9 mouse cellular contexts compared by ENCODE assay signal in genomic region chr1:21460941-21461689, GRCm38 (mm10).
A peak's percentile ranks its signal among the peaks of the same experiment; 100 is the strongest.
DNase-seq lines count a peak whose midpoint lies in the region; ATAC-seq lines count a peak whose summit lies in the region.
"Had no signal": no experiment of that assay in that cellular context is flagged by ENCODE, and none has a peak within 500 bp of the region (broad histone marks: within the 10 kb centered on the region; RNA-seq: fewer than 3 reads in every experiment).

No protein-coding gene starts in this region.

- DNase-seq in R1 (ENCODE audit: low read depth, low spot score) (peak; percentile 59), adipocyte (ENCODE audit: low spot score) (no peak)
- peak; percentile 15 for DNase-seq in cerebellum, adult 11-12 months
- DNase-seq in left cerebral cortex, adult 9 months (ENCODE audit: low spot score in 2 of 2) = peak; percentile 22 to 54
- peak; percentile 94 for DNase-seq in midbrain, embryonic 11.5 days (ENCODE audit: low spot score, missing footprints)
- peak; percentile 3 for DNase-seq in spleen, adult 12 weeks (ENCODE audit: low spot score)

- H3K4me1 ChIP-seq in forebrain, embryonic 16.5 days (replicated peaks; ENCODE audit: control insufficient read depth, insufficient read depth, low read length) = peaks cover 4% of the 10 kb centered on the region; the same call in 1 of the 2 replicates
- H3K4me1 ChIP-seq in hindbrain, embryonic 16.5 days (ENCODE audit: control insufficient read depth, insufficient read depth, low read depth, low read length) = no peaks in the 10 kb centered on the region
- no peaks in the 10 kb centered on the region for H3K4me1 ChIP-seq in midbrain, embryonic 11.5 days (ENCODE audit: control insufficient read depth, insufficient read depth, low read length)

- 42% methylated on average over 18 of the region's 18 CpGs for WGBS in forebrain, embryonic 16.5 days
- 48% methylated on average over 18 of the region's 18 CpGs for WGBS in hindbrain, embryonic 16.5 days
- 53% methylated on average over 18 of the region's 18 CpGs for whole genome bisulfite sequencing in midbrain, embryonic 11.5 days

- peak overlapping the region; percentile 39 for H3K4me2 ChIP-seq in forebrain, embryonic 16.5 days (ENCODE audit: low read length)
- H3K4me2 ChIP-seq in hindbrain, embryonic 16.5 days (ENCODE audit: low read length) = peak overlapping the region; percentile 46
- no peak overlapping the region for H3K4me2 ChIP-seq in midbrain, embryonic 11.5 days

- H3K9ac ChIP-seq in forebrain, embryonic 16.5 days (replicated peaks; ENCODE audit: low read depth, low read length) = no peak overlapping the region
- H3K9ac ChIP-seq in hindbrain, embryonic 16.5 days (ENCODE audit: low read depth, low read length) = no peak overlapping the region
- no peak overlapping the region for H3K9ac ChIP-seq in midbrain, embryonic 11.5 days (ENCODE audit: low read length)

- ATAC-seq in forebrain, embryonic 16.5 days = peak; percentile 88
- ATAC-seq in hindbrain, embryonic 16.5 days = peak; percentile 91
- peak; percentile 89 for ATAC-seq in midbrain, embryonic 11.5 days (ENCODE audit: low FRiP score)

- no peak overlapping the region for H3K27ac ChIP-seq in forebrain, embryonic 16.5 days (ENCODE audit: low read length)
- H3K27ac ChIP-seq in hindbrain, embryonic 16.5 days (ENCODE audit: low read depth, low read length) = no peak overlapping the region
- H3K27ac ChIP-seq in midbrain, embryonic 11.5 days (ENCODE audit: low read depth, low read length) = no peak overlapping the region

- H3K27me3 ChIP-seq in forebrain, embryonic 16.5 days (replicated peaks; ENCODE audit: control insufficient read depth, insufficient read depth, low read length) = no peaks in the 10 kb centered on the region
- no peaks in the 10 kb centered on the region for H3K27me3 ChIP-seq in hindbrain, embryonic 16.5 days (replicated peaks; ENCODE audit: control insufficient read depth, insufficient read depth, low read length)
- no peaks in the 10 kb centered on the region for H3K27me3 ChIP-seq in midbrain, embryonic 11.5 days (ENCODE audit: control insufficient read depth, insufficient read depth, low read length)
- H3K27me3 ChIP-seq: megakaryocyte, embryonic 14.5 days had no signal

- H3K36me3 ChIP-seq in forebrain, embryonic 16.5 days (ENCODE audit: control insufficient read depth, insufficient read depth) = no peaks in the 10 kb centered on the region
- no peaks in the 10 kb centered on the region for H3K36me3 ChIP-seq in hindbrain, embryonic 16.5 days (ENCODE audit: control insufficient read depth, insufficient read depth, low read length)
- no peaks in the 10 kb centered on the region for H3K36me3 ChIP-seq in midbrain, embryonic 11.5 days (ENCODE audit: control insufficient read depth, insufficient read depth, low read length)

- H3K4me3 ChIP-seq in forebrain, embryonic 16.5 days (replicated peaks; ENCODE audit: low read length) = no peak overlapping the region; the same call in 1 of the 2 replicates
- H3K4me3 ChIP-seq in hindbrain, embryonic 16.5 days (ENCODE audit: low read length) = peak overlapping the region; percentile 25
- no peak overlapping the region for H3K4me3 ChIP-seq in midbrain, embryonic 11.5 days (ENCODE audit: low read depth, low read length)
- H3K4me3 ChIP-seq: megakaryocyte, embryonic 14.5 days had no signal

- H3K9me3 ChIP-seq in forebrain, embryonic 16.5 days (ENCODE audit: control insufficient read depth, low read length) = no peaks in the 10 kb centered on the region
- H3K9me3 ChIP-seq in hindbrain, embryonic 16.5 days (ENCODE audit: control insufficient read depth, low read length) = no peaks in the 10 kb centered on the region
- no peaks in the 10 kb centered on the region for H3K9me3 ChIP-seq in midbrain, embryonic 11.5 days (ENCODE audit: control insufficient read depth, low read length)
- H3K9me3 ChIP-seq: megakaryocyte, embryonic 14.5 days had no signal
